Mouse (Mus musculus): ENCODE results near the gene Fcf1. TPM values are rescaled to one million over a fixed set of nuclear protein-coding genes. Genes with fewer than 3 reads are reported as not detected.

Gene Fcf1
- polyA plus RNA-seq, 1 experiment from 2014 or later, result 82.5 TPM

DNA sequence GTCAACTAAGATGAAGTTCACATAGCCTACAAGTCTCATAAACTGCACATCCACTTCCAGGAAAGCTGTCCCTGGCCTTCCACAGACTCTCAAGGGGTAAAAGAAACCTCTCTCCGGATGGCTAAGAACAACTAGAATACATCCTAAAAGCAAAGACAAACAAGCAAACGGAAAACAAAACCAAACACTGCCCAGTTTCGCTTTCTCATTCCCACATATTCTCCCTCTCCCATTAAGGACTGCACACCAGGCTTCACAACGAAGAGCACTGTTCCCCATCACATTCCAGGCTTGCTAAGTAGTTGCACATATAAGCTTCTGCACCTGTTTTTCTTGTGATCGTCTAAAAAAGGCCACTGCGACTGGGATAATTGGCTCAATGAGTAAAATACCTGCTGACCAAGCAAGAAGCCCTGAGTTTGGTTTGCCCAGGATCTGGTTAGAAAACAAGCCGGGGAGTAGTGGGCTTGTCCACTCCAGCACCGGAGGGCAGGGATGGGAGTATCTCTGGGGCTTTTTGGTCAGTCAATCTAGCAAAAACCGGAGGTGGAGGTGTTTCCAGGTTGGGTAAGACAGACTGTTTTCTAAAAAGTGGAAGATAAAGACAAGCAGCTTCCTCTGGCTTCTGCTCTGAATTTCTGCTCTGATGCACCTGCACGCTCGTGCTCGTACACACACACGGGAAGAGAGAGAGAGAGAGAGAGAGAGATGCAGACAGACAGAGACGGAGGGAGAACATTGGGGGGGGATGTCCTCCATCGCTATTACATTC is 855 bp upstream of the Fcf1 start:
- H3K4me2 ChIP-seq, result peak overlapping the region; percentile 92
- H3K4me1 ChIP-seq, result peaks cover 19% of the 10 kb centered on the region
- no peak for ATAC-seq (ENCODE audit: extremely low read depth, insufficient number of reproducible peaks, low FRiP score, low TSS enrichment)
- H3K36me3 ChIP-seq, result peaks cover 32% of the 10 kb centered on the region
- H3K4me3 ChIP-seq, result peak overlapping the region; percentile 75
- no peak overlapping the region for H3K27ac ChIP-seq (replicated peaks)
- no peaks in the 10 kb centered on the region for H3K9me3 ChIP-seq
- no peaks in the 10 kb centered on the region for H3K27me3 ChIP-seq (replicated peaks)
- 22% methylated on average over 15 of the region's 15 CpGs for WGBS
- H3K9ac ChIP-seq, result peak overlapping the region; percentile 87

DNA sequence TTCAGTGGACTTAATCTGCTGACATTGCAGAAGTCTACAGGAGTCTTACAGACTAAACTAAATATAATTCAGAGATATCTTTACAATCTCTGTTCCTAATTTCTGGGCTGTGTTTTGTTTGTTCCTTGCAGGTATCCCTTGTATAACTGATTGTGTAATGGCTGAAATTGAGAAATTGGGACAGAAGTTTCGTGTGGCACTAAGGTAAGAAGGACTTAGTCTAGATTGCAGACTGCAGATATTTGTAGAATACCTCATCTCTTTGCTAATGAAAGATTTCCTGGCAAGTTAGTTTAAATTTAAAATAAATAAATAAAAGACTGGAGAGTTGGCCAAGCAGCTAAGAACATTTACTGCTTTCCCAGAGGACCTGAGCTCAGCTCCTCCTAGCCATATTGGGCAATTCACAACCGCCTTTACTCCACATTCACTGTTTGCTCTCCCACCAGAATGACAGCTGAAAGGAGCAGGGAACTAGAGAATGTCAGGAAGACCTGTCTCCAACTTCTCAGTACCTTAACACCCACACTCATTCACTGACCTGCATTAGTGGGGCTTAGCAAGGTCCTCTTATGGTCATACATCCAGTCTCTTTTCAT is 8.7 kb downstream of the Fcf1 start:
- no peak overlapping the region for H3K9ac ChIP-seq
- H3K36me3 ChIP-seq, result peaks cover 96% of the 10 kb centered on the region
- H3K9me3 ChIP-seq, result no peaks in the 10 kb centered on the region

DNA sequence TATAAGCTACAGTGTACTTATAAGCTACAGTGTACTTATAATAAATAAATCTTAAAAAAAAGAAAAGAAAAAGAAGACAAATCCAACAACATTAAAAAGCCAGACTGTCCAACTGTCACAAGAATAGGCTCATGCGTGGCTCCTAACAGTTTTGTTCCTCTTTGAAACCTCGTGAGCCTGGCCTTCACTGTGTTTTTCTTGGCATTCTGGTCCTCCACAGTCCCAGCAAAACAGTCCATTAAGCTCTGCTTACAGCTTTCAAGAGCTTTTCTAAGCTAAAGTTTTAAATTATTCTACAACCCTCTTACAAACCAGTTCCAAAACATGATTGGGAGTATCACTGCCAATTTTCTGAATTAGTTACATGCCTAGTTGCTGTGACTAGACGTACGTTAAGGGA is 18.8 kb downstream of the Fcf1 start:
- Histone ChIP-seq H3K4me3 (no peak overlapping the region), H3K27me3 (replicated peaks) (no peaks in the 10 kb centered on the region; the same call in 1 of the 2 replicates), H3K4me1 (no peaks in the 10 kb centered on the region), H3K4me2 (no peak overlapping the region), H3K9me3 (peaks cover 3% of the 10 kb centered on the region; the same call in 1 of the 2 replicates), H3K36me3 (peaks cover 5% of the 10 kb centered on the region), H3K27ac (replicated peaks) (no peak overlapping the region), H3K9ac (no peak overlapping the region)
- WGBS, result 56% methylated on average over 4 of the region's 4 CpGs
- no peak for ATAC-seq (ENCODE audit: extremely low read depth, insufficient number of reproducible peaks, low FRiP score, low TSS enrichment)

More for the DNA sequence above, 8.7 kb downstream of the Fcf1 start:
- Histone ChIP-seq H3K4me2 (no peak overlapping the region), H3K4me3 (no peak overlapping the region), H3K27ac (replicated peaks) (no peak overlapping the region), H3K4me1 (no peaks in the 10 kb centered on the region), H3K27me3 (replicated peaks) (no peaks in the 10 kb centered on the region)
- WGBS, result 84% methylated on average over 2 of the region's 2 CpGs
- ATAC-seq (ENCODE audit: extremely low read depth, insufficient number of reproducible peaks, low FRiP score, low TSS enrichment), result no peak

DNA sequence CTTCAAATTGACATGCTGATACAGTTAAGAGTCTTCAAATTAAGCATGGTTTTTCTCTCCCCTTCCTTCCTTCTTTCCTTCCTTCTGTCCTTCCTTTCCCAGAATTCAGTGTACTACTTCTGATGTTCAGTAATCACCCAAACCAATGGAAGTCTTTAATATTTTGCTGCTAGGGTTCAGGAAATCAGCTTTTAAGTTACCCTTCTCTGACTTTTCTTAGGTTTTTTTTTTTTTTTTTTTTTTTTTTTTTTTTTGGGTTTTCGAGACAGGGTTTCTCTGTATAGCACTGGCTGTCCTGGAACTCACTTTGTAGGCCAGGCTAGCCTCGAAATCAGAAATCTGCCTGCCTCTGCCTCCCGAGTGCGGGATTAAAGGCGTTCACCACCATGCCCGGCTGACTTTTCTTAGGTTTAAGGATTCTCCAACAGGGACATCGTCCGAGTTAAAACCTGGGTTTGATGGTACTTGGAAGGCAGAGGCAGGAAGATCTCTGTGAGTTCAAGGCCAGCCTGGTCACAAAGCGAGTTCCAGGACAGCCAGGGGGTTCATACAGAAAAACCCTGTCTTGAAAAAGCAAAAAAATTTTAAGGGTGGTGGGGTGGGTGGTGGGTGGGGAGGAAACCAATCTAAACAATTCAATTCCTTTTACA is 24.5 kb downstream of the Fcf1 start:
- peak overlapping the region; percentile 95 for H3K4me2 ChIP-seq
- no peak for ATAC-seq (ENCODE audit: extremely low read depth, insufficient number of reproducible peaks, low FRiP score, low TSS enrichment)
- no peak overlapping the region for H3K27ac ChIP-seq (replicated peaks)
- H3K27me3 ChIP-seq (replicated peaks), result no peaks in the 10 kb centered on the region
- H3K4me3 ChIP-seq, result peak overlapping the region; percentile 76
- peaks cover 4% of the 10 kb centered on the region; the same call in 1 of the 2 replicates for H3K36me3 ChIP-seq
- H3K9ac ChIP-seq, result peak overlapping the region; percentile 65
- H3K4me1 ChIP-seq, result peaks cover 29% of the 10 kb centered on the region
- 90% methylated on average over 9 of the region's 9 CpGs for WGBS
- H3K9me3 ChIP-seq, result peaks cover 3% of the 10 kb centered on the region; the same call in 1 of the 2 replicates

DNA sequence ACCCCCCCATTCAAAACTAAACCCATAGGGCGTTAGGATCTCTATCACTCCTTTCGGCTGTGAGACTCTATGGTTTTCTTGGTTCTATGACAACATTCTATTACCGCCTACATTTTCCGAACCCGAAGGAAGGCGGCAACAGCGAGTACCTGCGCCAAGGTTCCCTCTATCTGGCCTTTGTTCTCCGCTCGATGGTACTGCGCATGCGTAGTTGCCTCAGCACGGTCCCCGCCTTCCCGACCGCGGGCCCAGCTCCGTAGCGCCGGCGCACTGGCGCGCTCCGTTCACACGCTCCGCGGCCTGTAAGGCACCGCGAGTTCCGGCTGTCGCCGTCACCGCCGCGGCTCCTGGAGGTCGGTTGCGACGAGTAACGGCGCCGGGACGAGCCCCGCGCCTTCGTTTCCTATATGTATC is 25.4 kb downstream of the Fcf1 start, which contains the start of gene Ylpm1:
Gene Ylpm1, plus strand, starts transcription at position 239 of the 414 bp plus-strand sequence.
- under 1% methylated on average over 45 of the region's 45 CpGs for WGBS

DNA sequence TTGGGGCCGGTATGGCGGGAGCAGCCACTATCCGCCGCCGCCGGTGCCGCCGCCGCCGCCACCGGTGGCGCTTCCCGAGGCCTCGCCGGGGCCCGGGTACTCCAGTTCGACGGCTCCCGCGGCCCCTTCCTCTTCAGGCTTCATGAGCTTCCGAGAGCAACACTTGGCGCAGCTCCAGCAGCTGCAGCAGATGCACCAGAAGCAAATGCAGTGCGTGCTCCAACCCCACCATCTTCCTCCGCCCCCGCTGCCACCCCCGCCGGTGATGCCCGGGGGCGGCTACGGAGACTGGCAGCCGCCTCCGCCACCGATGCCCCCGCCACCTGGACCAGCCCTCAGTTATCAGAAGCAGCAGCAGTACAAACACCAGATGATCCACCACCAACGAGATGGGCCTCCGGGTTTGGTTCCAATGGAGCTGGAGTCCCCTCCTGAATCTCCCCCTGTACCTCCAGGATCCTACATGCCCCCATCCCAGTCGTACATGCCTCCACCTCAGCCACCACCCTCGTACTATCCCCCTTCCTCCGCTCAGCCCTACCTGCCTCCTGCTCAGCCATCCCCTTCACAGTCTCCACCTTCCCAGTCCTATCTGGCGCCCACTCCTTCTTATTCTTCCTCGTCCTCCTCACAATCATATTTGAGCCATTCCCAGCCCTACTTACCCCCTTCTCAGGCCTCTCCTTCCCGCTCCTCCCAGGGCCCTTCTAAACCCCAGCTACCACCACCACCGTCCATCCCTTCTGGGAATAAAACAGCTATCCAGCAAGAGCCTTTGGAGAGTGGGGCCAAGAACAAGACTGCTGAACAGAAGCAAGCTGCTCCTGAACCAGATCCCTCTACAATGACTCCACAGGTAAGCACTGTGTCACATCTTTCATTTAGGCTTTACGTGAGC is 26.1 kb downstream of the Fcf1 start:
- Histone ChIP-seq H3K4me1 (peaks cover 29% of the 10 kb centered on the region), H3K9me3 (peaks cover 3% of the 10 kb centered on the region; the same call in 1 of the 2 replicates), H3K36me3 (peaks cover 8% of the 10 kb centered on the region; the same call in 1 of the 2 replicates), H3K4me2 (peak overlapping the region; percentile 95), H3K27me3 (replicated peaks) (no peaks in the 10 kb centered on the region), H3K4me3 (peak overlapping the region; percentile 76), H3K9ac (peak overlapping the region; percentile 97), H3K27ac (replicated peaks) (peak overlapping the region; percentile 84)
- under 1% methylated on average over 44 of the region's 44 CpGs for WGBS
- peak; percentile 24; the same call in 1 of the 2 replicates for ATAC-seq (ENCODE audit: extremely low read depth, insufficient number of reproducible peaks, low FRiP score, low TSS enrichment)

More for the DNA sequence above, 25.4 kb downstream of the Fcf1 start, which contains the start of gene Ylpm1:
- Histone ChIP-seq H3K36me3 (peaks cover 8% of the 10 kb centered on the region; the same call in 1 of the 2 replicates), H3K9me3 (peaks cover 3% of the 10 kb centered on the region; the same call in 1 of the 2 replicates), H3K27ac (replicated peaks) (peak within 1 kb of the TSS; percentile 84), H3K4me1 (peaks cover 29% of the 10 kb centered on the region), H3K4me2 (peak within 1 kb of the TSS; percentile 95), H3K9ac (peak within 1 kb of the TSS; percentile 97), H3K4me3 (peak within 1 kb of the TSS; percentile 76), H3K27me3 (replicated peaks) (no peaks in the 10 kb centered on the region)
- ATAC-seq (ENCODE audit: extremely low read depth, insufficient number of reproducible peaks, low FRiP score, low TSS enrichment), result peak; percentile 97

DNA sequence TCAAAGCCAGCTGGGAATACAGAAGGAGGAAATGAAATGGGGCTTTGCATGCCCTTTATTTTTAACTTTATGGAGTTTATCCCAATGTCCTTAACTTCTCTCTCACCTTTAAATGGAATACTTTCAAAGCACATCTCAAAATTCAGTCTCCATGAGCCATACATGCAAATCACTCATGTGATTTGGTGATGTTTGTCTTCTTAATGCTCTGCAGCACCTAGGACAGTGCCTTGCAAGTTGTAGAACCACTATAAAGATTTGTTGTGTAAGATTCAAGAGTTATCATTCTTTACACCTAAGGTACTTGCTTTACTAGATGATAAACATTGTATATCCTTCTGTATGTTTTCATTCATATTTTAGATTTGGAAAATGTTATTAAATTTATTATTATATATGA is 28.4 kb downstream of the Fcf1 start:
- Histone ChIP-seq H3K27me3 (replicated peaks) (no peaks in the 10 kb centered on the region), H3K27ac (replicated peaks) (no peak overlapping the region), H3K9ac (no peak overlapping the region), H3K9me3 (no peaks in the 10 kb centered on the region), H3K4me2 (peak overlapping the region; percentile 95), H3K36me3 (peaks cover 21% of the 10 kb centered on the region), H3K4me3 (peak overlapping the region; percentile 76; the same call in 1 of the 2 replicates), H3K4me1 (peaks cover 29% of the 10 kb centered on the region)
- no peak for ATAC-seq (ENCODE audit: extremely low read depth, insufficient number of reproducible peaks, low FRiP score, low TSS enrichment)

DNA sequence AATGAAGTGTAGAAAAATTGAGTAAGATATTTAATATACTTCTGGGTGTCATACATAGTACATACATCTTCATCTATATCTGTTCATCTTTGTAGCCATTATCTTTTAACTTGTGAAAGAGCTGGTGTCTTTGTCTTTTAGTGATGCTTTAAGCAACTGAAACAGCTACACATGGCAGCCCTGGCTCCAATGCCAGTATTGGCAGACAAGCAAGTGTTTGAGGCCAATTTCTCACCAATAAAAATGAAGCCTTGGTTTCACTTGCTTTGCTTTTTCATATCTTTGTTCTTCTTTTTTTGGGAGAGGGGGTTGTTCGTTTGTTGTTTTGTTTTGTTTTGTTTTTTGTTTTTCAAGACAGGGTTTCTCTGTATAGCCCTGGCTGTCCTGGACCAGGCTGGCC is 35.5 kb downstream of the Fcf1 start:
- H3K27ac ChIP-seq (replicated peaks), result no peak overlapping the region
- H3K27me3 ChIP-seq (replicated peaks), result no peaks in the 10 kb centered on the region
- no peak overlapping the region for H3K4me2 ChIP-seq
- H3K4me1 ChIP-seq, result no peaks in the 10 kb centered on the region
- WGBS, result 85% methylated on average over 1 of the region's 1 CpGs
- H3K4me3 ChIP-seq, result no peak overlapping the region
- ATAC-seq (ENCODE audit: extremely low read depth, insufficient number of reproducible peaks, low FRiP score, low TSS enrichment), result no peak
- H3K9me3 ChIP-seq, result no peaks in the 10 kb centered on the region
- H3K36me3 ChIP-seq, result peaks cover 24% of the 10 kb centered on the region
- no peak overlapping the region for H3K9ac ChIP-seq

DNA sequence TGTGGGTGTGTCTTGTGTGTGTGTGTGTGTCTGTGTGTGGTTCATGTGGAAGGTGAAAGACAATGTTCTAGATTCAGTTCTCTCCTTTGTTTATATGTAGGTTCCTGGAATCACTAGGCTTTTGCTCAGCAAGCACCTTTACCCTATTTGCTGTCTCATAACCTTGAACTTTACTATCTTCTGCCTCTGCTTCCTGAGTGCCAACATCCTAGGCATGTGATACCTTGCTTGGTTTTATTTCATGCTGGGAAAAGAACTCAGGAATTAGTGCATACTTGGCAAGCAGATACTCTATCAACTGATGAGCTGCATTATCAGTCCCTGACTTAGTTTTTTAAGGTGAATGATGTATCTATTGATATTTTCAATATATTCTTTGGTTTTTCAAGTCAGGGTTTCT is 36.3 kb downstream of the Fcf1 start:
- ATAC-seq (ENCODE audit: extremely low read depth, insufficient number of reproducible peaks, low FRiP score, low TSS enrichment), result no peak
- Histone ChIP-seq H3K4me3 (no peak overlapping the region), H3K27ac (replicated peaks) (no peak overlapping the region), H3K4me1 (no peaks in the 10 kb centered on the region), H3K36me3 (peaks cover 32% of the 10 kb centered on the region), H3K27me3 (replicated peaks) (no peaks in the 10 kb centered on the region), H3K9me3 (peaks cover 4% of the 10 kb centered on the region; the same call in 1 of the 2 replicates), H3K4me2 (no peak overlapping the region), H3K9ac (no peak overlapping the region)

DNA sequence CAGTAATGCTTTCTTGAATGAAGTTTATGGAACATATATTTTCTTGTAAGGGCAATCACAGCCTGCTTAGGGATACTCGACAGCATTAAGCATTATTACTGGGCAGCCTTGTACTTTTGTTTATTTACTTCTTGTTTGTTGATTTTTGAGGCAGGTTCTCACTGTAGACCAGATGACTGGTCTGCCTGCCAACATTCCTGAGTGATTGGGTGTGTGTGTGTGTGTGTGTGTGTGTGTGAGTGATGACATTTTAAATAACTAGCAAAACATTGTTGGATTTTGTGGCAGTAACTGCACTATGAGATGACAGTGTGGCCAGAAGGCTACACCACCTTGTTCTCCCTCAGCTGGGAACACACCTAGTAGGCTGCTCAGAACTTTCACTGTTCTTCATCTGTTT is 39.1 kb downstream of the Fcf1 start:
- Histone ChIP-seq H3K36me3 (peaks cover 39% of the 10 kb centered on the region), H3K4me1 (no peaks in the 10 kb centered on the region), H3K4me3 (no peak overlapping the region), H3K27ac (replicated peaks) (no peak overlapping the region), H3K4me2 (no peak overlapping the region), H3K9me3 (peaks cover 5% of the 10 kb centered on the region; the same call in 1 of the 2 replicates), H3K9ac (no peak overlapping the region), H3K27me3 (replicated peaks) (no peaks in the 10 kb centered on the region)
- WGBS, result 89% methylated on average over 1 of the region's 1 CpGs
- no peak for ATAC-seq (ENCODE audit: extremely low read depth, insufficient number of reproducible peaks, low FRiP score, low TSS enrichment)

Data from heart, embryonic 13.5 days (tissue).